Mouse (Mus musculus): ENCODE measurements around the gene Psmd2.
A peak's percentile ranks its signal among the peaks of the same experiment; 100 is the strongest.
"Not testable (repeated sequence)": the region's sequence is repeated elsewhere in the genome, so short reads cannot be mapped to it uniquely, and the experiment has no call there.

Psmd2 gene

DNA sequence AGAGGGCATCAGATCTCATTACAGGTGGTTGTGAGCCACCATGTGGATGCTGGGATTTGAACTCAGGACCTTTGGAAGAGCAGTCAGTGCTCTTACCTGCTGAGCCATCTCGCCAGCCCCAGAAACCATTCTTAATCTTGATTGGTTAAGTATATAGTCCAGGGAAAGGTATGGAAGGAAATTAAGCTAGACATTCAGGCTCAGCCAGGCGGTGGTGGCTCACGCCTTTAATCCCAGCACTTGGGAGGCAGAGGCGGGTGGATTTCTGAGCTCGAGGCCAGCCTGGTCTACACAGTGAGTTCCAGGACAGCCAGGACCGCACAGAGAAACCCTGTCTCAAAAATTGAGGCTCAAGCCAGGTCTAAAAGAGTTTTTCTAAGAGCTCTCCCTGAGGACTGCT is 16.6 kb downstream of the Psmd2 start, which contains the start of gene Eif4g1:
Gene Eif4g1, plus strand, starts transcription at position 301 of the 400 bp plus-strand sequence.
- not testable (repeated sequence) for DNase-seq

- no peak for DNase-seq
These were observed 18.8 kb downstream of the Psmd2 start for GRCm38 (mm10) chr16:20670291-20670690.

GRCm38 (mm10) chr16:20671886-20672285 is 20.4 kb downstream of the Psmd2 start:
- DNase-seq = no peak

DNA sequence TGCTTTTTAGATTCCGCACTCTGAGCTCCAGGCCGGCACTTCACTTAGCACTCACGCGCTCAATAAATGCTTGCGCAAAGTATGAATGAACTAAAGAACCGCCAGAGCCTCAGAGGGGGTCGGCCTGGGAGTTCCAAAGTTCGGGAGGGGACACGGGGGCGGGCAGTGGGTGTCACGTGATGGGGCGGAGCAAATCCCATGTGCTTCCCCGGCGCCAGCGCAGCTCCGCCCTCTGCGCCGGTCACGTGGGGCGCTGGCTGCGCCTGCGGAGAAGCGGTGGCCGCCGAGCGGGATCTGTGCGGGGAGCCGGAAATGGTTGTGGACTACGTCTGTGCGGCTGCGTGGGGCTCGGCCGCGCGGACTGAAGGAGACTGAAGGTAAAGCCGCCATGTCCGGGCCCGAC is 21.0 kb downstream of the Psmd2 start:
- DNase-seq = peak; percentile 96

- peak; percentile 59 for DNase-seq
These were observed 21.7 kb downstream of the Psmd2 start for GRCm38 (mm10) chr16:20672965-20673705.

DNA sequence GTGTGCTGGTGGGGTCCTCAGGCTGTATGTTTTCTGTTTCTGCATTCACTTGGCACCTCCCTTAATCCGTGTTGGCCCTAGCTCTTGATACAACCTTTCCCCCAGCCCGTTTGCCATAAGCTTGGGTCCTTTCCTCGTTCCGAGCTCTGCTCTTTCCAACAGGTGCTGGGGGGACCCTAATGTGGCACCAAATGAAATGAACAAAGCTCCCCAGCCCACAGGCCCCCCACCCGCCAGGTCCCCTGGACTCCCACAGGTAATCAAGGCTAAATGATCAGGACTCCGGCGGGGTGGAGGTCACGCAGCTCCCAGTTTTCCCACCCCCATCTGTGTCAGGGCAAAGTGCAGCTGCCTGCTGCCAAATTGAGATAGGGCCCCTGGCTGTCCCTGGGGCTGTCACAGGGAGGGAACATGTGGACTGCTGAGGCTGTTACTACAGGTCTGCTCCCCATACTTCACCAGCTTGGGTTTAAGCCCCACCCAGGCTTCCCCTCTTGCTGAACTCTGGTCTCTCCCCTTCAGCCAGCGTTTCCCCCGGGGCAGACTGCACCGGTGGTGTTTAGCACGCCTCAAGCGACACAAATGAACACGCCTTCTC is 22.4 kb downstream of the Psmd2 start:
- peak; percentile 39 for DNase-seq

DNA sequence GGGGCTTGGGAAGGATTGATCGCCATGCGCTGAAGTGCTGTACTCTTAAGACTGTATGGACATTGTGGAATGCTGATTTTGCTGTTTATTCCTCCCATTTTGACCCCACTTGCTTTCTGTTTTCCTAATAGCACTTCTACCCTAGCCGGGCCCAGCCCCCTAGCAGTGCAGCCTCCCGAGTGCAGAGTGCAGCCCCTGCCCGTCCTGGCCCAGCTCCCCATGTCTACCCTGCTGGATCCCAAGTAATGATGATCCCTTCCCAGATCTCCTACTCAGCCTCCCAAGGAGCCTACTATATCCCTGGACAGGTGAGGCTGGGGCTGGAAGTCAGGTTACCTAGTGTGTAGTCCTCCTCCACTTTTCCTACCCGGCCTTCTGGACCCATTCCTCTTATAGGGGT is 23.8 kb downstream of the Psmd2 start:
- DNase-seq = no peak

GRCm38 (mm10) chr16:20676702-20677101 is 25.2 kb downstream of the Psmd2 start:
- no peak for DNase-seq

GRCm38 (mm10) chr16:20677380-20677779 is 25.9 kb downstream of the Psmd2 start:
- no peak for DNase-seq

GRCm38 (mm10) chr16:20677974-20678675 is 26.7 kb downstream of the Psmd2 start:
- no peak for DNase-seq

GRCm38 (mm10) chr16:20690774-20691173 is 39.3 kb downstream of the Psmd2 start:
- DNase-seq = no peak

- DNase-seq = no peak
These were observed 40.2 kb downstream of the Psmd2 start for GRCm38 (mm10) chr16:20691617-20692016.

GRCm38 (mm10) chr16:20692241-20692965 is 41.0 kb downstream of the Psmd2 start:
- DNase-seq = no peak

- peak; percentile 85 for DNase-seq
These were observed 41.8 kb downstream of the Psmd2 start, which contains the start of gene Fam131a for GRCm38 (mm10) chr16:20693111-20693701. Gene Fam131a (plus strand): TSS chr16:20693241.

- no peak for DNase-seq
These were observed 43.3 kb downstream of the Psmd2 start for GRCm38 (mm10) chr16:20694781-20695180.

DNA sequence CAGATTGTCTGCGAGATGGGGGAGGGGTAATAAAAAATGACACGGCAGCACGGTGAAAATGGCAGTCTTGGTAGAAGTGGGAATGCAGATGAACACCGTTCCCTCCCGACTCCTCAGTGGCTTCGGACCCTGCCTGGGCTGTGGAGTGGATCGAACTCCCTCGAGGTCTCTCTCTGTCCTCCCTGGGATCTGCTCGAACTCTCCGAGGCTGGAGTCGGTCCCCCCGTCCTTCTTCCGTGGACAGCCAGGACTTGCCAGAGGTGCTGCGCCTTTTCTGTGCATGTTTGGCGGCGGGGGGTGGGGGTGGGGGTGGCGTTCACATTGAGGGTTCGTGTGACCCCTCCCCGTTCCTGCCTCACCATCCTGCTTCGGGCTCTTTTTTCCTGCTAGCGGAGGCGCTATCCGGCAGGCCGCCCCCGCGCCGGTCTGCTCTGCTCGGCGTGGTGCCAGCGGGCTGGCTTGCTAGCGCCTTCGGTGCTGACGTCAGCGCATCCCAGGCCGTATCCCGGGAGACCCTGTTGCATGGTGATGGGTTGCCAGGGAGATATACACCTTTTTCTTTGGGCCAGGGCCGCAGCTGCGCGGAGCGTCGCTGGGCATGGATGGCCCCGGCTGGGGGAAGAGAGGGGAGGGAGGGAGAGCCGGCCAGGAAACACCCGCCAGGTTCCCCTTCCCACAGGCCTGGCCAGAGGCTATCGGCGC is 44.3 kb downstream of the Psmd2 start:
- peak; percentile 11 for DNase-seq

- DNase-seq = no peak
These were observed 47.8 kb downstream of the Psmd2 start for GRCm38 (mm10) chr16:20699266-20699665.

DNA sequence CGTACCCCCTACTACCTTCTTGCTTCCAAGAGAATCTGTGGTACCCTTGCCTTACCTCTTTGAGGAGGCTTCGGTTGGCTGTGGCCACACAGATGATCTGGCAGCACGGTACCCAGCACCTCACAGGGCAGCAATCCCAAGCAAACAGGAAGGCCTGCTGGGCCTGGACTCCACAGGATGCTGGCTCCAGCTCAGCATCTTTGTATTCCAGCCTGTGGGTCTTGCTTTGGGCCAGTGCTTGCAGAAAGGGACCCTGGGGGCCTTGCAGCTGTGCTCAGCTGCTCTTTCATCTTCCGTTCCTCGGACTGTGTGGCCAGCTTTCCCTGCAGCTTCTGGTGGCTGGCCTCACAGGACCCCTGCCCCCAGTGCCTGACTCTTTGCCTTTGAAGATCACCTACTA is 48.6 kb downstream of the Psmd2 start:
- no peak for DNase-seq

DNA sequence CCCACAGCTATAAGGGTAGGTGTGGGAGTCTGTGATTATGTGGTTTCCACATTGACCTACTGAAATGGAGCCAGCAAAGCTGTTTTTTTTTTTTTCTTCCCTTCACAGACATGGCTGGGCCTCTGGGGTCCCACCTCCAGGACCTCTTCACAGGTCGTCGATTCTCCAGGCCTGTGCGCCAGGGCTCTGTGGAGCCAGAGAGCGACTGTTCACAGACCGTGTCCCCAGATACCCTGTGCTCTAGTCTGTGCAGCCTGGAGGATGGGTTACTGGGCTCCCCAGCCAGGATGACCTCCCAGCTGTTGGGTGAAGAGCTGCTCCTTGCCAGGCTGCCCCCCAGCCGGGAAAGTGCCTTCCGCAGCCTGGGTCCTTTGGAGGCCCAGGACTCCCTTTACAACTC is 49.9 kb downstream of the Psmd2 start:
- no peak for DNase-seq

DNA sequence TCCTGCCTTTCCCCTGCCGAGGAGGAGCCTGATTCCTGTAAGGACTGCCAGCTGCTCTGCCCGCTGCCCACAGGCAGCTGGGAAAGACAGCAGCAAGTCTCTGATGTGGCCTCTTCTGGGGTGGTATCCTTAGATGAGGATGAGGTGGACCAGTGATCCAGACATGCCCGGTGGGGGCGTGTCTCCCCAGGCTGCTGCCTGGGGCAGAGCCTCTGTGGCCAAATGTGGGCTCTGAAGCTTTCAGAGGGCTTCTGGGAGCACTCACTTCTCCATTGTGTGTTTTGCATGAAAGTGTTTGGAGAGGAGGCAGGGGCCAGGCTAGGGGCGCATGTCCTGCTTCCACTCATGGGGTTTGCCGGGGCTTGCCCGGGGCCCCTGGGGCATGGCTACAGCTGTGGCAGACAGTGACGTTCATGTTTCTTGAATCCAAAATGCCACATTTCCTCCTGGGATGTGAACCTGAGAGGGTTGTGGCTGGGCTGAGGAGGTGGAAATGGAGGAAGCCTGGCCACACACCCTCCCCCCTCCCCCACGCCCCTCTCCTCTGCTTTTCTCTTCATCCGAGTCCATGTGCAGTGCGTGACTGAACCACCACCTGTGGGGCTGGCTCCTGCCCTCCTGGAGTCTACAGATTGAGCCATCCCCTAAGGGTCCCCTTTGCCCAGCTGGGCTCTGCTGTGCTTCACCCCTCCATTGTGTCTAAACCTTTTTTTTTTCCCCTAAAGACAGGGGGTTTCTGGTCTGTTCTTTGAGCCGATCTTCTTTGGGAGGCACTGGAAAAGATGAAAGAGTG is 50.5 kb downstream of the Psmd2 start:
- DNase-seq = no peak

DNA sequence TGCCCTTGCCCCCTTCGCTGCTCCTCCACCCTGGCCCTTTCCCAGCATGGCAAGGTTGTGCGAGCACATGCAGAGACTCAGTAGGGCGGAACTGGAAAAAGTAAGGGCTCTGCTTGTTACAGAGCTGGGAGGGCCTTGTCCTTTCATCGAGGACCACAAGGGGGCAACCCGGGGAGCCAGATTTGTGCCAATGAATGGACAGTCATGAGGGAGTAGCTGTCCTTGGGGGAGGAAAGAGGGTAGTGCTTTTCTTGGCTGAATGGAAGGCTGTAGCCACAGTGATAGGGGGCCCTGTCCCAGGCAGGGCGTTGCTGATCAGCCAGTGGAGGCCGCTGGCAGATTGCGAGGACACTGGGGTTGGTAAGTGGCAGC is 51.1 kb downstream of the Psmd2 start:
- DNase-seq = peak; percentile 44
